Mouse (Mus musculus) midbrain, embryonic 14.5 days (tissue): ENCODE results near the gene Ints4. TPM values are rescaled to one million over a fixed set of nuclear protein-coding genes. Genes with fewer than 3 reads are reported as not detected.
A peak's percentile ranks its signal among the peaks of the same experiment; 100 is the strongest.

Source experiments
- ATAC-seq: fragments of 200-750 bp; cut with Nextera tagmentation; 2 replicates; pipeline ENCODE4 v1.8.0; 2017; ENCODE audit warnings: moderate number of reproducible peaks, moderate library complexity; ENCODE audit not compliant: low FRiP score, low TSS enrichment
- DNase-seq: peaks from one replicate; pipeline ENCODE4 v3.0.0-alpha.2; 2015
- H3K27ac ChIP-seq: fragments of 300-500 bp; sonication (generic); replicated peaks from 2 replicates; pipeline ENCODE4 v1.5.1; 2014; ENCODE audit warnings: mild to moderate bottlenecking, low read depth, low read length, moderate library complexity
- H3K27me3 ChIP-seq: fragments of 300-500 bp; sonication (generic); 2 replicates; pipeline ENCODE4 v1.6.1; 2014; ENCODE audit warnings: low read length, control low read depth, mixed read lengths; ENCODE audit not compliant: control insufficient read depth, insufficient read depth
- H3K36me3 ChIP-seq: fragments of 300-500 bp; sonication (generic); 2 replicates; pipeline ENCODE4 v1.6.1; 2014; ENCODE audit warnings: low read length, control low read depth; ENCODE audit not compliant: control insufficient read depth, insufficient read depth
- H3K4me1 ChIP-seq: fragments of 300-500 bp; sonication (generic); 2 replicates; pipeline ENCODE4 v1.6.1; 2014; ENCODE audit warnings: mild to moderate bottlenecking, antibody characterized with exemption, low read length, control low read depth; ENCODE audit not compliant: control insufficient read depth, insufficient read depth
- H3K4me2 ChIP-seq: fragments of 300-500 bp; sonication (generic); 2 replicates; pipeline ENCODE4 v1.6.1; 2014; ENCODE audit warnings: mild to moderate bottlenecking, low read length, moderate library complexity
- H3K4me3 ChIP-seq: fragments of 300-500 bp; sonication (generic); replicated peaks from 2 replicates; pipeline ENCODE4 v1.5.1; 2014; ENCODE audit warnings: low read depth, low read length
- H3K9ac ChIP-seq: fragments of 300-500 bp; sonication (generic); replicated peaks from 2 replicates; pipeline ENCODE4 v1.6.1; 2014; ENCODE audit warnings: mild to moderate bottlenecking, low read length, moderate library complexity
- H3K9me3 ChIP-seq: fragments of 300-500 bp; sonication (generic); 2 replicates; pipeline ENCODE4 v1.6.1; 2016; ENCODE audit warnings: low read length, control low read depth, mixed read lengths; ENCODE audit not compliant: control insufficient read depth
- WGBS: fragments of 180-500 bp; shearing (Covaris S2); extraction: QIAGEN DNeasy Blood & Tissue Kit; methylation state at CpG from one replicate; pipeline ENCODE4 v1.1.7; 2014; 5-methylcytosine and 5-hydroxymethylcytosine counted together
- polyA plus RNA-seq: library from polyadenylated mRNA; unstranded; fragments of >200 nt; fragmentation: Nextera tagmentation; extraction: Ambion mirVana; gene quantifications from 2 replicates; pipeline ENCODE4 v1.2.1, GENCODE M21; 2014

Ints4 gene
- polyA plus RNA-seq, 1 experiment from 2014 or later: 49.3 TPM

DNA sequence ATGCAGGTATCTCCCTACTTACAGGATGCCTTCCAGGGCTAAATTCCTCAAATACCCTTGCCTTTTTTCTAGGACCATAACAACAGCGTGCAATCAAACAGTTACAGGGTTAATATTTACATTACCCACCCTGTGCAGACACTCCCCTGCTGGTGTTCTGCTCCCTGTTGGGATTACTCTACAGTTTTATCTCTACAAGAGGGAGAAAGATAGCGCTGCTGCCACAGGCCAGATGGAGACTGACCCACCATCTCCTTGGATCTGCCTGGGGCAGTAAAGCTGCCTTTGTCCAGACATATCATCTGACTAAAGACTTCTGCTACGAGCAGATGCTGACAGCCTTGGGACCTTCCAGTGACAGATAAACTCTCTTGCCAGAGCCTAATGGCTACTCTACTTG, 109.7 kb downstream of the Ints4 start:
- H3K4me2 ChIP-seq: no peak overlapping the region
- H3K27ac ChIP-seq: 0 out of 2 replicates have a peak overlapping the region, but pooled peaks have one; percentile 8
- no peak overlapping the region for H3K4me3 ChIP-seq
- H3K27me3 ChIP-seq: no peaks in the 10 kb centered on the region
- WGBS: 40% methylated on average over 3 of the region's 3 CpGs
- H3K4me1 ChIP-seq: peaks cover 4% of the 10 kb centered on the region; the same call in 1 of the 2 replicates
- H3K9ac ChIP-seq: no peak overlapping the region
- ATAC-seq (no peak), DNase-seq (peak; percentile 4)
- H3K9me3 ChIP-seq: no peaks in the 10 kb centered on the region
- H3K36me3 ChIP-seq: no peaks in the 10 kb centered on the region

Other genes starting within 250 kb of the Ints4 start
- 3.9 and 4.4 TPM in 2 replicates for gene Usp35, start 148.9 kb upstream of the Ints4 start, polyA plus RNA-seq
- gene Kctd21, start 148.6 kb upstream of the Ints4 start, polyA plus RNA-seq: 6.1 and 8.5 TPM in 2 replicates
- gene Alg8, start 109.3 kb upstream of the Ints4 start, polyA plus RNA-seq: 9.4 and 10.8 TPM in 2 replicates
- 450 and 544 TPM in 2 replicates for gene Ndufc2, start 81.0 kb upstream of the Ints4 start, polyA plus RNA-seq
- gene Thrsp, start 63.2 kb upstream of the Ints4 start, polyA plus RNA-seq: 1.2 and 1.7 TPM in 2 replicates
- gene Kctd14, start 29.6 kb upstream of the Ints4 start, polyA plus RNA-seq: 0.93 and 1.1 TPM in 2 replicates
- gene Aamdc, start 98.5 kb downstream of the Ints4 start, polyA plus RNA-seq: 42.2 and 55.6 TPM in 2 replicates
- 28.1 and 35.1 TPM in 2 replicates for gene Rsf1, start 98.9 kb downstream of the Ints4 start, polyA plus RNA-seq
- gene Clns1a, start 215.7 kb downstream of the Ints4 start, polyA plus RNA-seq: 190 and 195 TPM in 2 replicates